Mouse (Mus musculus) megakaryocyte, embryonic 14.5 days (primary cell): ENCODE results near the gene Capns1.

Experiments used
- FLI1 ChIP-seq: IDR thresholded peaks from 2 replicates; pipeline ENCODE4 v1.6.1; 2012; ENCODE audit warnings: low read length, inconsistent platforms, mixed read lengths
- GATA1 ChIP-seq: IDR thresholded peaks from 3 replicates; pipeline ENCODE4 v1.6.1; 2012; ENCODE audit warnings: mixed read lengths, low read length, inconsistent platforms, borderline replicate concordance

DNA sequence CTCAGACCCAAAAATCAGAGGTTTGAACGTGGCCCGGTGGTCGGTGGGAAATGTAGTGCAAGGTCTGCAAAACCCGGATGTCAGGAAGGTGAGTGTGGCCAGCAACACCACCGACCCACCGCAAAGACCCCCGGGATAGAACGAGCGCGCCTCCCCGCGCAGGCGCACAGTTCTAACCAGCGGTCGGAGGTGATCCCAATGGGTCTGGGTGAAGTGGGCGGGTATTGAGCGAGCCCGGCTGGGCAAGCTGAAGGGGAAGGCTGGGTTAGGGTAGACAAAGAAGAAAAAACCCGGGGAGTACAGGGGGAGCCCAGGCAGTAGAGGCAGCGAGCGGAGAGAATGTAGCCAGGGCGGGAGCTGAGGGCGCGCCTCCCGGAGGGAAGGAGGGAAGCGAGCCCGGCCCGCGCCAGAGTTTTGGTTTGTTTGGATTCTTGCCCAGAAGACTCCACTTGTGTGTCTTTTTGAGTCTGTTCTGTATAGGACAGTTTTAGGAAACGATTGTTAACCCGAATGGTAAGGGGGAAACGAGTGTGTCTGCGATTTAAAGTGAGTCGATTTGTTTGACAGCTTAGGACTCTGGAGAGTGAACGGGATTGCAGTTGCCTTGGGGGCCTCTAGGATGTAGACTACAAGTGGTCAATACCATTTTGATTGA is 54.9 kb downstream of the Capns1 start:
- TF ChIP-seq GATA1 (no peak), FLI1 (no peak)
